Mouse (Mus musculus): Measurements from ENCODE around the gene Map1lc3a.

Map1lc3a gene

GRCm38 (mm10) chr2:155276195-155276594 lies at the start of gene Map1lc3a:
Gene Map1lc3a (plus strand): TSS chr2:155276297.
- peak; percentile 94 for DNase-seq (ENCODE audit: low spot score)

DNA sequence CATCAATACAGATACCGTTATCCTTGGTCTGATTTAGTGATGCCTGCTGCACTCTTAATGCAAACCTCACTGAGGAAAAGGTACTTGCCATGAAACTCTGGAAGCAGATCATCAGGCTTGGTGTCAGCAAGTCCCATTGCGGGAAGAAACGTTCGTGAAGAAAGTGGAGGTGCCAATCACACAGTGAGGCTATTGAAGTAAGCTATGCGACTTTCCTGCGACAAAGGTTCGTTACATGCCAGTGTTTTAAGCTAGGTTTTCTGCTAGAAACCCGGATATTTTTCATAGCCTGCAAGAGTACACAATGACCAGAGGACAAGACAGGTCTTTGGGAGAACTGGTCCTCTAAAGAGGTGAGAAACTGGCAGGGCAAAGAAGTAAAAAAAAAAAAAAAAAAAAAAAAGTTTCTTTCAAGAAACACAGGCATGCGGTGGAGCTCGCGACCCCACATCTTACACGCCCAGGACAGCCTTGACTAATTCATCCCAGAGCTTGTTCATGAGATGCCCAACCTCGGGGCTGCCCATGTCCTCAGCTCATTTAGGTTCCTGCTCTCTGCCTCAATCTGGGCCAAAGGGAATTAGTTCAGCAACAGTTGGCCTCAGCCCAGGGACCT lies 40.2 kb upstream of the Map1lc3a start:
- no peak for DNase-seq (ENCODE audit: low spot score)

- peak; percentile 100 for DNase-seq (ENCODE audit: low spot score)
These were observed 39.6 kb upstream of the Map1lc3a start, which contains the start of gene Dynlrb1 for GRCm38 (mm10) chr2:155236362-155236992. Gene Dynlrb1 (plus strand): TSS chr2:155236533.

GRCm38 (mm10) chr2:155237276-155237675 lies 38.8 kb upstream of the Map1lc3a start:
- DNase-seq (ENCODE audit: low spot score) = no peak

GRCm38 (mm10) chr2:155240915-155241314 lies 35.2 kb upstream of the Map1lc3a start:
- no peak for DNase-seq (ENCODE audit: low spot score)

DNA sequence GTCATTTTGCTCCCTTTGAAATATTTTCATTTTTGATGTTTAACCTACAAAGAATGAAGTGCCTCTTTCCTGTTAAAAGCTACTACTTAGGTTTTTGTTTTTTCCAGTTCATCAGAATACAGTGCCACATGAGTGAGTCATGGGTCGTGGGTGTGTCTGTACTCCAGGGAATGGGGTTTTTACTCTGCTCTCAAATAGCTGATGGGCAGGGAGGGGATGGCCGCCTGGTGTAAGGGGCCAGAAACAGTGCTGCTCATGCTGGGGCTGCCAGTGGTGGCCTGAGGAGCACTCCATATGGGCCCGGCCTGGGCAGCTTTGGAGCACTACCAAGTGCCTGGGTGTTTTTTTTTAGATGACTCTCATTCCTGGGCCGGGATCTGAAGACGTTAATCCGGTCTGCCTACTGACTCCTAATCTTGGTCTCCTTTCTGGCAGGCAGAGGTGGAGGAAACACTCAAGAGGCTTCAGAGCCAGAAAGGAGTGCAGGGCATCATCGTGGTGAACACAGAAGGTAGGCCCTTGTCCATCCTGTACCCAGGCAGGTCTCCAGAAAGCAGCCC lies 33.7 kb upstream of the Map1lc3a start:
- DNase-seq (ENCODE audit: low spot score) = no peak

DNA sequence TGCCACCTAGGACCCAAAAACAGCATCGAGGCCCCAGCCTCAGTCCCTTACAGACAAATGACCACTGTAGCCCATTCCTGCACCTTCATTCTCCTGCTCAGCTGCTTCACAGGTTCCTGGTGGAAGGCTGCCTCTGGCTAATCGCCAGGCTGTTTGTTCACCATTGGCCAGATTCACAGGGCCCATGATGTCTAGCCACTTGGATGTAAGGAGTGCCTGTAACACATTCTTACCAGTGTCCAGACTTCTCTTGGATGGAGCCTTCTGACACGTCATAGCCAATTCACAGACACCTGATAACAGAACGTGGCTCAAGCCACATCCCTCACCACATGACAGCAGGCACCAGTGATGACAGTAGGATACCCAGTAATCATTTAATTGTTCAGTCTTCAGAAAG lies 29.9 kb upstream of the Map1lc3a start:
- DNase-seq (ENCODE audit: low spot score) = no peak

- DNase-seq (ENCODE audit: low spot score) = no peak
These were observed 27.9 kb upstream of the Map1lc3a start for GRCm38 (mm10) chr2:155248206-155248605.

- DNase-seq (ENCODE audit: low spot score) = no peak
These were observed 27.4 kb upstream of the Map1lc3a start for GRCm38 (mm10) chr2:155248718-155249117.

- no peak for DNase-seq (ENCODE audit: low spot score)
These were observed 26.5 kb upstream of the Map1lc3a start for GRCm38 (mm10) chr2:155249588-155249987.

- no peak for DNase-seq (ENCODE audit: low spot score)
These were observed 10.6 kb upstream of the Map1lc3a start for GRCm38 (mm10) chr2:155265526-155265925.

DNA sequence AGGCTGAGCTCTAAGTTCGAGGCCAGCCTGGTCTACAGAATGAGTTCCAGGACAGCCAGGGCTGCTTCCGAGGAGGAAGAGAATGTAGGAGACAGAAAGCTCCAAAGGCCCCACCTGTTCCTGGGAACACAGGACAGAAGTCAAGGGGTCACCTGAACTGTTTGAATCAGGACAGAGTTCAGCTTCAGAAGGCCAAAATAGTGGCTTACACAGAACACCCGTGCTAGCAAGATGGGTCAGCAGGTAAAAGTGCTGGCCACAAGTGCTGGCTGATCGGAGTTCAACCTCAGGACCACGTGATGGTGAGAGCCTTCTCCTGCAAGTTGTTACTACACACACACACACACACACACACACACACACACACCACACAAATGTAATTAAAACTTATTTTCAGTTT lies 9.2 kb upstream of the Map1lc3a start:
- DNase-seq (ENCODE audit: low spot score) = no peak

DNA sequence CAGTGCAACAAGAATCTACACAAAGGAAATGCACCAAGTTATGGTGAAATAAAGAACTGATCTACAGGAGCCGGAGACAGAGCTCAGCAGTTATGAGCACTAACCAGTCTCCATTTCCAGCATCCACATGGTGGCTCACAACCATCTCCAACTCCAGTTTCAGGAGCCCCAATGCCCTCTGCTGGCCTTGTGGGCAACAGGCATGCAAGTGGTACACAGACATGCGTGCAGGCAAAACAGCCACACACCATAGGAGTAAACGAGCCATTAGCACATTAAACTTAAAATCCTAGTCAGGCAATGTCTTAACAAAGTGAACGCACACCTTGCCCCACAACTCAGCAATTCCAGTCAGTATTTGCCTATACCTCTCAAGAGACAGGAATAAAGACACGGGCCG lies 4.1 kb upstream of the Map1lc3a start:
- no peak for DNase-seq (ENCODE audit: low spot score)

GRCm38 (mm10) chr2:155272396-155273170 lies 3.5 kb upstream of the Map1lc3a start:
- DNase-seq (ENCODE audit: low spot score) = no peak

DNA sequence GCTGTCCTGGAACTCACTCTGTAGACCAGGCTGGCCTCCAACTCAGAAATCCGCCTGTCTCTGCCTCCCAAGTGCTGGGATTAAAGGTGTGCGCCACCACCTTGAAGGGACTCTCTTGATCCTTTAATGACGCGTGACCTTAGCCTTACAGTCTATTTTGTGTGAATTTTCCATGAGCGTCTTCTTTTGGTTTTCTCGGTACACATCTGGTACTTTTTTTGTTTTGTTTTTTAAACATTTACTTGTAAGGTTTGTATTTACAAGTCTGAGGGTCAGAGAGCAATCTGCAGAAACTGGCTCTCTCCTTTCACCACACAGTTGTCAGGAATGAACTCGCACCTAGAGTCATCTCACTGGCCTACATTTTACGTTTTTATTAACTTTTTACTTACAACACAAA lies 2.5 kb upstream of the Map1lc3a start:
- no peak for DNase-seq (ENCODE audit: low spot score)

- peak; percentile 71 for DNase-seq (ENCODE audit: low spot score)
These were observed 601 bp downstream of the Map1lc3a start for GRCm38 (mm10) chr2:155276621-155277175.

DNA sequence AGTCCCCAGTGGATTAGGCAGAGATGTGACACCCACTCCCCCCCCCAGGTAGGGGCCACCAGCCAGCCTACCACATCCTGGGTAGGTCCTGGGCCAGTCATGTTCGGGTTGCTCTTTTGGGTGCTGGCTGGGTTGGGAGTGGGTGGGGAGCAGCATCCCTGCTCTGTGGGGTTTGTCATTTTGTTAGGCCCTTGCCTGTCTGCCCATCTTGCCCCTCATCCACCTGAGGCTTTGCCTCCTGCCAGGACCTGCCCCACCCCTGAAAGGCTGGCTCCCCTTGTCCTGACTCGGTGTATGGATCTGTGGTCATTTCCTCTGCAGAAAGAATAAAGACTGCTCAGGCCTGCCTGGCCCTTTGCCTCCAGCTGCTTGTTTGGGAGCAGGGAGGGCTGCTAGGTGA lies 1.6 kb downstream of the Map1lc3a start:
- DNase-seq (ENCODE audit: low spot score) = no peak

- no peak for DNase-seq (ENCODE audit: low spot score)
These were observed 2.3 kb downstream of the Map1lc3a start for GRCm38 (mm10) chr2:155278361-155278760.

DNA sequence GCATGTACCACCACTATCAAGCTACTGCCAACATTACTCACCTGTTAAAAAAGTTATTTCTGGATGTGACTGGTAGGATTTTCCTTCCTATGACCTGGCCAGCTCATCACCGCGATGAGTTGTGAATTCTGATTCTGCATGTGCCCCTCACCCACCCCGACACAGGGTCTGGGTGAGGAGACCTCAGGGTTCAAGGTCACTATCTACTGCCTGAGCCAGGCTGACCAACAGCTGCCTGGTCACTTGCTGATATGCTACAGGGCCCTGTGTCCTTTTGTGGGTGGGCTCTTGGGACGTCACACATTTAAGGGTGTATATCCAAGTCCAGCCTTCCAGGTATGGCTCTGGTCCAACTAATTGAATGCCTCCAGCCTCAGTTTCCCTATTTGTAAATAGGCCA lies 3.1 kb downstream of the Map1lc3a start:
- no peak for DNase-seq (ENCODE audit: low spot score)

DNA sequence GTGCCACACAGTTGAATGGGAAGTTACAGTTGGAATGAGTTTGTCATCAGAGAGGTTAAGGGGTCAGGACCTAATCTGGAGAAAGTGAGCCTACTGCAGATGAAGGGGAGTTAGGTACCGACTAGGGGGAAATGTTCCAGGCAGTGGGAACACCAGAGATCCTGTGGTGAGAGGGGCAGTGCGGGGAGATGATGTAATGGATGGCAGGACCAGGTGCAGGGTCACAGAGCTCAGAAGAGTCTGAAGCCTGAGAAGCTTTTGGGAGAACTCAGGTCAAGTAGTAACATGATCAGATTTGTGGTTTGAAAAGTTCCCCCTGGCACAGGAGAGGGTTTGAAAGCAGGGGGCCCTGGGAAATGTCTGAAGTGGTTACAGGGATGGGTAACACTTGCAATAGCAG lies 4.0 kb downstream of the Map1lc3a start:
- DNase-seq (ENCODE audit: low spot score) = no peak

DNA sequence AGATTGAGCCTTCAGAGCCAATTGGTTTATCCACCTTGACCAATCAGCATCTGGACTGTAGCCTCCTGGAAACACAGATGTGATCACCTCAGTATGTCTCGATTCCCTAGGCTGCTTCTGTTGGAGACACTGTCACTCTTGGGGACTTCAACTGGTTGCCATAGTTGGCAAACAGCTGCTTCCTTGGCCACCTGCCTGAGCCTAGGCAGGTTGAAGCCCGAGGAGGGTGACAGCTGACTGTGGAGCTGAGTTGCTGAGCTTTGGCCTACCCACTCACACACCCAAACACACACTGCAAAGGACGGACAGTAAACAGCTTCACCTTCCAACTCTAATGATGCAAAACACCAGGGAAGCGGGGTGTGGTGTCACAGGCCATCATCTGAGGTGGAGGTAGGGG lies 7.7 kb downstream of the Map1lc3a start:
- DNase-seq (ENCODE audit: low spot score) = no peak

- no peak for DNase-seq (ENCODE audit: low spot score)
These were observed 8.6 kb downstream of the Map1lc3a start for GRCm38 (mm10) chr2:155284647-155285046.

DNA sequence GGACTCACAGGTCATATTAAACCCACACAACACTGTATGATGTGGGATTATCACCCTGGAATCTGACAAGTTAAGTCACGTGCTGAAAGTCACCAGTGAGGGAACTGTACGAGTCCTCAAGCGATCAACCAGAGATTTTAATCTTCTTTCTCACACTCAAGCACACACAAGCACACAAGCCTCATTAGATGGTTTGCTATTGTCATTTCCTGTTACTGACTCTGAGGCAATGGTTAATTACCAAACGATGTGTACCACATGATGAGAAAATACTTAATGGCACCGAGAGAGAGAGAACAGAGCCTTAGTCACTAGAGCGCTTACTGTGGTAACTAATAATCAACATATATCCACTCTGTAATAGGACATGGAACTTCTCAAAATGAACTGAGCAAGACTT lies 9.6 kb downstream of the Map1lc3a start:
- no peak for DNase-seq (ENCODE audit: low spot score)
